Mouse (Mus musculus) left cerebral cortex, adult 18-20 months (tissue): ENCODE data around the gene Cdh5. TPM values are rescaled to one million over a fixed set of nuclear protein-coding genes. Genes with fewer than 3 reads are reported as not detected.

Experiments
- DNase-seq, 2 experiments: peaks; one replicate each; pipeline ENCODE4 v3.0.0; 2021 to 2022; ENCODE audit warnings: low spot score in 2 of 2, mixed read lengths in 1 of 2
- total RNA-seq, 2 experiments: library from RNA; stranded (reverse); gene quantifications; 2 replicates each; pipeline ENCODE4 v1.2.3; 2021

Cdh5 gene
- total RNA-seq, 2 experiments from 2014 or later = 10.7 to 12.4 TPM

- DNase-seq = no peak
These were observed 30.1 kb downstream of the Cdh5 start for GRCm38 (mm10) chr8:104131414-104131975.

DNA sequence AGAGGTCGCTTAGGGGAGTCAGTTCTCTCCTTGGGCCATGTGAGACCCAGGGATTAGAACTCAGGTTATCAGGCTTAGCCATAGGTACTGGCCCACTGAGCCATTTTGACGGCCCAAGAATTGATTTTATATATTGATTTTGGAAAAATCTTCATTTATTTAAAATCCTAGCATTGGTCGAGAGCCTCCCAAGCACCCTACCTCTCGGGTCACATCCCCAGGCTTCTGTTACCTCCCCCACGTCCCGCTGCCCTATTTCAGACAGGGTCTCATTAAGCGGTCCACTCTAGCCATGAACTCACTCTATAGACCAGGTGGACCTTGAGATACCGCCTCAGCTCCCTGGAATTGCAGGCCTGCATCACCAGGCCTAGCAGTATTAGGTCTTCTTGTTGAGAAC is 33.1 kb downstream of the Cdh5 start:
- no peak for DNase-seq

DNA sequence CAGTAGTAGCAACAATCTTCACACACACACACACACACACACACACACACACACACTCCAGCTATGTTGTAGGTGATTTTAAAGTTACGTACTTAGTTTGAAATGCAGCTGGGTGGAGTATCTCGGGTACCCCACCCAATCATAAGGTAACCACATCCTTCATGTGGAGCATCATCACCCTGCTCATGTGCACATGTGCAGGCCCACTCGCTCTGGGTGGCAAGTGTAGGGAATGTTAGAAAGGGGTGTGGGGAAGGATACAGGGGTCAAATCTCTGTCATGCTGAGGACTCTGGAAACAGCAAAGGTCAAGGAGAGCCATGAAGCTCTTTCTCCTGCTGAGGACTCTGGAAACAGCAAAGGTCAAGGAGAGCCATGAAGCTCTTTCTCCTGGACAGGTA is 34.9 kb downstream of the Cdh5 start:
- no peak for DNase-seq

- no peak for DNase-seq
These were observed 36.2 kb downstream of the Cdh5 start for GRCm38 (mm10) chr8:104137636-104138035.

GRCm38 (mm10) chr8:104140611-104141010 is 39.2 kb downstream of the Cdh5 start:
- no peak for DNase-seq

- no peak for DNase-seq
These were observed 41.0 kb downstream of the Cdh5 start for GRCm38 (mm10) chr8:104142415-104142814.

GRCm38 (mm10) chr8:104143379-104143778 is 42.0 kb downstream of the Cdh5 start:
- DNase-seq = no peak

- no peak for DNase-seq
These were observed 43.2 kb downstream of the Cdh5 start for GRCm38 (mm10) chr8:104144434-104145216.

GRCm38 (mm10) chr8:104145981-104146689 is 44.7 kb downstream of the Cdh5 start:
- DNase-seq = peak; percentile 88 to 91

- no peak for DNase-seq
These were observed 45.5 kb downstream of the Cdh5 start for GRCm38 (mm10) chr8:104146717-104147494.

DNA sequence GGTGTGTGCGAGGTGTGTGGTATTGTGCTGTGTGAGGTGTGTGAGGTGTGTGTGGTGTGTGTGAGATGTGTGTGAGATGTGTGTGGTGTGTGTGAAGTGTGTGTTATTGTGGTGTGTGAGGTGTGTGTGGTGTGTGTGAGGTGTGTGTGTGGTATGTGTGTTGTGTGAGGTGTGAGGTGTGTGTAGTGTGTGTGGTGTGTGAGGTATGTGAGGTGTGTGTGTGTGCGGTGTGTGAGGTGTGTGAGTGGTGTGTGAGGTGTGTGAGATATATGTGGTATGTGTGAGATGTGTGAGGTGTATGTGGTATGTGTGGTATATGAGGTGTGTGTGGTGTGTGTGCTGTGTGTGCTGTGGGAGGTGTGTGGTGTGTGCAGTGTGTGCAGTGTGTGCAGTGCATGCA is 46.5 kb downstream of the Cdh5 start:
- no peak for DNase-seq

DNA sequence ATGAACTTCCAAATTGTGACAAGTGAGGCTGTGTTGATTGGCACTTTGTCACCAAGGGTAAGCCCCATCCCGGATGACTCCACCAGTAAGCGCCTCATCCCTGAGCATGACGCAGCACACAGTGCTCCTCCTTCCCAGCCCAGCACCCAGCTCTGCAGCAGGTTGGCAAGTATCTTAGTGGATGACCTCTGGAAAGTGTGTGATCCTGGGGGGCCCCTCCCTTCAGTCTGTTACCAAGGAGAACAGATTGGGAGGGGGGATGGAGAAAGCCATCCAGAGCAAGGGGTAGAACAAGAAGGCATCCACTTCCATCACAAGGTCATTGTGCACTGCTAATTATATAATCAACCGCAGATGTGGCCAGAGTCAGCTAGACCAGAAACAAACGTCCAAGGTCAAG is 59.3 kb downstream of the Cdh5 start:
- no peak for DNase-seq

GRCm38 (mm10) chr8:104169461-104169860 is 68.0 kb downstream of the Cdh5 start:
- DNase-seq = no peak

- DNase-seq = peak; percentile 33 to 66
These were observed 69.0 kb downstream of the Cdh5 start, which contains the start of gene Bean1 for GRCm38 (mm10) chr8:104170118-104171049. Gene Bean1 (plus strand): TSS chr8:104170442.

- DNase-seq = no peak
These were observed 69.7 kb downstream of the Cdh5 start for GRCm38 (mm10) chr8:104171050-104171620.

DNA sequence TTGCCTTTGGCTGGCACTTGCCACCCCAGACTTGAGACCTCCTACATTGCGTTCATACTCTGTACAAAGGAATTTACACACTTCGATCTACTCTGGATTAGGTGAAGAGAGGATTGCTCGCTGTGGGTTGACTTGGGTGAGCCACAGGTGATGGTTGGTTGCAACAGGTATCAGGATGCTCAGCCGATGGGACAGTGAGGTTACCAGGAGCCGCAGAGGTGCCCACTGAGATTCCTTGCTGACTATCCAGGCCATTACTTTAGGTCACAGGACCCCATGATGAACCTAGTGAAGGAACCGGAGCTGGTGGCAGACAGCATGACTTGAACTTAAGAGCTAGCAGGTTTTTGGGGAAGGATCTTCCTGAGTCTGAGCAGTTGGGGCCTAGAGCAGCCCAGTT is 71.0 kb downstream of the Cdh5 start:
- DNase-seq = no peak

DNA sequence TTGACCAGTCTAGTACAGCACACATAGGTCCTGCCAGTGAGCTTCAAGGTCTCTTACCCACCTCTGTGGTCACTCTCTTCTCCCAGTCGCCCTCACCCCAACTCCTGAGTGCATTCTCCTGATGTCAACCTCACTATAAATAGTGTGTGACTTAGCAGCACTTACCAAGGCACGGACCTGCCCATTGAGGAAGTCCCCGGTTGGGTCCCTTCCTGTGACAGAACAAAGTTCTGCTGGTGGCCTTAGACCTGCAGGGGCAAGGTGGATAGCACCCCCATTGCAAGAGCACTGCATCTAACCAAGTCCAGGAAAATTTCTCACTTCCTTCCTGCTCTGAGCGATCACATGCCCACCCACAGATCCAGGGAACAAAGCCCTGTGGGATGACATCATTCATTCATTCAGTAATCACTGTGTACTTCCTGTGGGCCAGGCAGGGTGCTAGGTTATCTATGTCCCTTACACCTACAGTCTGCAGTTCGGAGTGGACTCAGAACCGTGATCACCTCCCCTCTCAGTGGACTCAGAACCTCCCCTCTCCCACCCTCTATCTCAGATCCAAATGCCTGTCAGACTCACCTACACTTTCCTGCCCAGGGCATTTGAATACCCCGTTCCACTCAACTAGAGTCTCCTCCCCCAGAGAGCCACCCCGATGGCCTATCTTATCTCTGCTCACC is 74.6 kb downstream of the Cdh5 start:
- no peak for DNase-seq

GRCm38 (mm10) chr8:104177054-104177453 is 75.6 kb downstream of the Cdh5 start:
- peak; percentile 31 to 37 for DNase-seq

GRCm38 (mm10) chr8:104184905-104185304 is 83.5 kb downstream of the Cdh5 start:
- DNase-seq = no peak
